Mouse (Mus musculus): ENCODE data around the gene Cox6a1.

GRCm38 (mm10) chr5:115300035-115300744 is 48.6 kb downstream of the Cox6a1 start:
- TF ChIP-seq CTCF (IDR thresholded peaks at IDR 0.05; ENCODE audit: extremely low read depth, insufficient read length, insufficient replicate concordance, low read depth, low read length): 0 out of 2 replicates have a peak, but pooled peaks have one; percentile 28
- peak; percentile 31; the same call in 1 of the 2 replicates for TF ChIP-seq POLR2A (IDR thresholded peaks at IDR 0.05; ENCODE audit: low read depth, low read length)

Data from small intestine, adult 2 months (tissue).